Mouse (Mus musculus) lung, embryonic 14.5 days (tissue): ENCODE data around the gene Srebf1. TPM values are rescaled to one million over a fixed set of nuclear protein-coding genes. Genes with fewer than 3 reads are reported as not detected.

Source experiments
- ATAC-seq: fragments of 200-750 bp; cut with Nextera tagmentation; 2 replicates; pipeline ENCODE4 v1.8.0; 2017; ENCODE audit warnings: mild to moderate bottlenecking, moderate TSS enrichment, moderate library complexity; ENCODE audit not compliant: insufficient read depth
- DNase-seq: peaks from one replicate; pipeline ENCODE4 v3.0.0-alpha.2; 2015
- H3K27ac ChIP-seq: fragments of 300-500 bp; sonication (generic); 2 replicates; pipeline ENCODE4 v1.5.1; 2014; ENCODE audit warnings: low read depth, mild to moderate bottlenecking, moderate library complexity
- H3K27me3 ChIP-seq: fragments of 300-500 bp; sonication (generic); 2 replicates; pipeline ENCODE4 v1.6.1; 2014; ENCODE audit warnings: low read length, control low read depth; ENCODE audit not compliant: insufficient read depth
- H3K36me3 ChIP-seq: fragments of 300-500 bp; sonication (generic); 2 replicates; pipeline ENCODE4 v1.6.1; 2014; ENCODE audit warnings: control low read depth; ENCODE audit not compliant: insufficient read depth
- H3K4me1 ChIP-seq: fragments of 300-500 bp; sonication (generic); 2 replicates; pipeline ENCODE4 v1.6.1; 2014; ENCODE audit warnings: antibody characterized with exemption, control low read depth; ENCODE audit not compliant: insufficient read depth
- H3K4me2 ChIP-seq: fragments of 300-500 bp; sonication (generic); 2 replicates; pipeline ENCODE4 v1.6.1; 2014; ENCODE audit warnings: mild to moderate bottlenecking
- H3K4me3 ChIP-seq: fragments of 300-500 bp; sonication (generic); 2 replicates; pipeline ENCODE4 v1.5.1; 2014; ENCODE audit warnings: low read depth, low read length
- H3K9ac ChIP-seq: fragments of 300-500 bp; sonication (generic); 2 replicates; pipeline ENCODE4 v1.6.1; 2014
- H3K9me3 ChIP-seq: fragments of 300-500 bp; sonication (generic); 2 replicates; pipeline ENCODE4 v1.6.1; 2016; ENCODE audit warnings: low read depth, low read length, control low read depth
- CTCF ChIP-seq: IDR thresholded peaks from 2 replicates; pipeline ENCODE4 v1.5.1; 2016; ENCODE audit warnings: antibody characterized with exemption, low read depth
- WGBS: fragments of 180-500 bp; shearing (Covaris S2); extraction: QIAGEN DNeasy Blood & Tissue Kit; methylation state at CpG from one replicate; pipeline ENCODE4 v1.1.7; 2014; 5-methylcytosine and 5-hydroxymethylcytosine counted together
- microRNA-seq: library from miRNA; unstranded; fragments of <30 nt; microRNA quantifications from one replicate; pipeline ENCODE4, GENCODE M21; 2016; ENCODE audit warnings: borderline number of aligned reads
- polyA plus RNA-seq: library from polyadenylated mRNA; unstranded; fragments of >200 nt; fragmentation: Nextera tagmentation; extraction: Ambion mirVana; gene quantifications from 2 replicates; pipeline ENCODE4 v1.2.1, GENCODE M21; 2014

The Srebf1 gene
- polyA plus RNA-seq, 1 experiment from 2014 or later: 73.9 TPM

- Histone ChIP-seq H3K9me3 (no peaks in the 10 kb centered on the region), H3K36me3 (peaks cover 49% of the 10 kb centered on the region), H3K9ac (no peak overlapping the region), H3K4me1 (no peaks in the 10 kb centered on the region), H3K4me2 (no peak overlapping the region), H3K27ac (no peak overlapping the region), H3K4me3 (no peak overlapping the region), H3K27me3 (no peaks in the 10 kb centered on the region)
- DNase-seq (no peak), ATAC-seq (no peak)
- WGBS: 75% methylated on average over 3 of the region's 3 CpGs
- TF ChIP-seq CTCF: no peak
These were observed 71.7 kb downstream of the Srebf1 start for GRCm38 (mm10) chr11:60150677-60151076.

Small RNAs within 50 kb of the gene (microRNA-seq; reads per million reads assigned to microRNA genes)
- gene Mir6921: not detected
- gene Mir6922: not detected

Other genes with a start within 250 kb of the Srebf1 start
- 8.8 and 9.7 TPM in 2 replicates for gene Pemt, start 176.1 kb downstream of the Srebf1 start, polyA plus RNA-seq
- gene Rai1, start 117.6 kb downstream of the Srebf1 start, polyA plus RNA-seq: 31.8 and 37.8 TPM in 2 replicates
- 19.8 and 20.6 TPM in 2 replicates for gene Tom1l2, start 130.3 kb upstream of the Srebf1 start, polyA plus RNA-seq
- gene Drc3, start 130.7 kb upstream of the Srebf1 start, polyA plus RNA-seq: 2.8 and 3.4 TPM in 2 replicates
- 26.8 and 27.1 TPM in 2 replicates for gene Gid4, start 194.6 kb upstream of the Srebf1 start, polyA plus RNA-seq
- gene Atpaf2, start 195.9 kb upstream of the Srebf1 start, polyA plus RNA-seq: 47.5 and 50.1 TPM in 2 replicates
- gene Drg2, start 232.0 kb upstream of the Srebf1 start, polyA plus RNA-seq: 105 and 109 TPM in 2 replicates
- 0.03 and 0.08 TPM in 2 replicates for gene Myo15, start 246.8 kb upstream of the Srebf1 start, polyA plus RNA-seq